Mouse (Mus musculus): ENCODE measurements at regions not wholly inside any gene's neighbourhood (a gene's known extent, or its start where the extent isn't known, plus 50 kb on each side); places are given as distances from the start of the nearest gene placed in this dataset.

DNA sequence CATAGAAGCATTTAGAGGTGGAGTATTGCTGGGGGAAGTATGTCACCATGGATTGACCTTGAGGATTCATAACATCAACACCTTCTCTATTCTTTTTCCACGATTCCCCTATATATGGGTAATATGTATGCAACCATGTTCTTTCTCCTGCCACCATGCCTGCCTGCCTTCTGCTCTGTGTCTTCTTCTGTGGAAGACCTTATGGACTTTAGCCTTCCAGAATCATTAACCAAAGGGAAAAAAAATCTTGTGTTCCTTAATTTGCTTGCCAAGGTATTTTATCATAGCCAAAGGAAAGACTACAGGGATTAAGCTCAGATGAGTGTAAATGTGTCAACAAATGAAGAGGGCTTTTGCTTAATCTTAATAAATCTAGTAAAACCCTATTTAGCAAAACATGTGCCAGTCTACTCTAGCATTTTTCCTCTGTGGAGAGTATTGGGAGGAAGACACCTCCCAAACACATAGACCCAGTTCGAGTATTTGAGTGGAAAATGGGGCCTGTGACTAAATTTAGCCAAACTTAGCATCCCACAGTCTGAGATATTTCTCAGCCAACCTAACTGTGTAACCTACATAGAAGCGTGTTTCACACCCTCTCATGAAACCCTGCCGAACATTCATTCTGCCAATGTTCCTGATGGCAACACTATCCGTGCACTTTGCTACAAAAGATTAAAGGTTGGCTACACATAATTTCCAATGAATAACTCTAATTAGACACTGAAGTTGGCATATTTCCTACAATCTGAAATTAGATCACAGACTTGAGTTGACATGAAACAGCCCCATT is 468.0 kb upstream of the Cblb start:
- Histone ChIP-seq H3K27ac (ENCODE audit: low read depth) (no peak overlapping the region), H3K36me3 (replicated peaks; ENCODE audit: control insufficient read depth, insufficient read depth, low read length) (no peaks in the 10 kb centered on the region), H3K4me2 (ENCODE audit: low read depth, low read length) (no peak overlapping the region), H3K4me3 (ENCODE audit: low read depth, low read length) (no peak overlapping the region), H3K27me3 (ENCODE audit: control insufficient read depth, insufficient read depth, low read length) (no peaks in the 10 kb centered on the region), H3K9ac (replicated peaks; ENCODE audit: low read depth, low read length) (no peak overlapping the region), H3K4me1 (ENCODE audit: control insufficient read depth, insufficient read depth) (no peaks in the 10 kb centered on the region), H3K9me3 (replicated peaks; ENCODE audit: control insufficient read depth, low read length) (no peaks in the 10 kb centered on the region)
- ATAC-seq (ENCODE audit: insufficient read depth, low read depth) = no peak
- DNase-seq (ENCODE audit: low spot score) = no peak
- 79% methylated on average over 5 of the region's 5 CpGs for WGBS
- TF ChIP-seq CTCF (IDR thresholded peaks at IDR 0.05; ENCODE audit: low read depth) (no peak), EP300 (IDR thresholded peaks at IDR 0.05; ENCODE audit: low read depth) (no peak)

- ATAC-seq (ENCODE audit: insufficient read depth, low read depth) (no peak), DNase-seq (ENCODE audit: low spot score) (no peak)
- Histone ChIP-seq H3K4me3 (ENCODE audit: low read depth, low read length) (no peak overlapping the region), H3K27me3 (ENCODE audit: control insufficient read depth, insufficient read depth, low read length) (no peaks in the 10 kb centered on the region), H3K4me2 (ENCODE audit: low read depth, low read length) (no peak overlapping the region), H3K4me1 (ENCODE audit: control insufficient read depth, insufficient read depth) (no peaks in the 10 kb centered on the region), H3K9me3 (replicated peaks; ENCODE audit: control insufficient read depth, low read length) (no peaks in the 10 kb centered on the region), H3K27ac (ENCODE audit: low read depth) (no peak overlapping the region), H3K36me3 (replicated peaks; ENCODE audit: control insufficient read depth, insufficient read depth, low read length) (no peaks in the 10 kb centered on the region), H3K9ac (replicated peaks; ENCODE audit: low read depth, low read length) (no peak overlapping the region)
- TF ChIP-seq EP300 (IDR thresholded peaks at IDR 0.05; ENCODE audit: low read depth) (no peak), CTCF (IDR thresholded peaks at IDR 0.05; ENCODE audit: low read depth) (no peak)
These were observed 467.0 kb upstream of the Cblb start for GRCm38 (mm10) chr16:51564064-51564463.

GRCm38 (mm10) chr16:51577915-51578593 is 453.0 kb upstream of the Cblb start:
- ATAC-seq (ENCODE audit: insufficient read depth, low read depth) = no peak
- H3K9me3 ChIP-seq (replicated peaks; ENCODE audit: control insufficient read depth, low read length) = no peaks in the 10 kb centered on the region
- WGBS = 68% methylated on average over 2 of the region's 2 CpGs
- TF ChIP-seq EP300 (IDR thresholded peaks at IDR 0.05; ENCODE audit: low read depth) = no peak
- no peak for TF ChIP-seq CTCF (IDR thresholded peaks at IDR 0.05; ENCODE audit: low read depth)
- DNase-seq (ENCODE audit: low spot score) = no peak
- H3K4me2 ChIP-seq (ENCODE audit: low read depth, low read length) = no peak overlapping the region
- no peak overlapping the region for H3K9ac ChIP-seq (replicated peaks; ENCODE audit: low read depth, low read length)
- no peaks in the 10 kb centered on the region for H3K27me3 ChIP-seq (ENCODE audit: control insufficient read depth, insufficient read depth, low read length)
- H3K27ac ChIP-seq (ENCODE audit: low read depth) = no peak overlapping the region
- H3K36me3 ChIP-seq (replicated peaks; ENCODE audit: control insufficient read depth, insufficient read depth, low read length) = no peaks in the 10 kb centered on the region
- no peak overlapping the region for H3K4me3 ChIP-seq (ENCODE audit: low read depth, low read length)
- H3K4me1 ChIP-seq (ENCODE audit: control insufficient read depth, insufficient read depth) = no peaks in the 10 kb centered on the region

GRCm38 (mm10) chr16:51580525-51580924 is 450.5 kb upstream of the Cblb start:
- Histone ChIP-seq H3K27ac (ENCODE audit: low read depth) (no peak overlapping the region), H3K4me3 (ENCODE audit: low read depth, low read length) (no peak overlapping the region), H3K36me3 (replicated peaks; ENCODE audit: control insufficient read depth, insufficient read depth, low read length) (no peaks in the 10 kb centered on the region), H3K4me1 (ENCODE audit: control insufficient read depth, insufficient read depth) (no peaks in the 10 kb centered on the region), H3K9me3 (replicated peaks; ENCODE audit: control insufficient read depth, low read length) (no peaks in the 10 kb centered on the region), H3K4me2 (ENCODE audit: low read depth, low read length) (no peak overlapping the region), H3K9ac (replicated peaks; ENCODE audit: low read depth, low read length) (no peak overlapping the region), H3K27me3 (ENCODE audit: control insufficient read depth, insufficient read depth, low read length) (no peaks in the 10 kb centered on the region)
- no peak for DNase-seq (ENCODE audit: low spot score)
- 56% methylated on average over 1 of the region's 1 CpGs for WGBS
- TF ChIP-seq CTCF (IDR thresholded peaks at IDR 0.05; ENCODE audit: low read depth) = no peak
- no peak for TF ChIP-seq EP300 (IDR thresholded peaks at IDR 0.05; ENCODE audit: low read depth)
- no peak for ATAC-seq (ENCODE audit: insufficient read depth, low read depth)

GRCm38 (mm10) chr16:51589924-51590397 is 441.1 kb upstream of the Cblb start:
- ATAC-seq (ENCODE audit: insufficient read depth, low read depth) = no peak
- no peak for TF ChIP-seq CTCF (IDR thresholded peaks at IDR 0.05; ENCODE audit: low read depth)
- no peak for TF ChIP-seq EP300 (IDR thresholded peaks at IDR 0.05; ENCODE audit: low read depth)
- Histone ChIP-seq H3K27ac (ENCODE audit: low read depth) (no peak overlapping the region), H3K9ac (replicated peaks; ENCODE audit: low read depth, low read length) (no peak overlapping the region), H3K36me3 (replicated peaks; ENCODE audit: control insufficient read depth, insufficient read depth, low read length) (no peaks in the 10 kb centered on the region), H3K9me3 (replicated peaks; ENCODE audit: control insufficient read depth, low read length) (no peaks in the 10 kb centered on the region), H3K27me3 (ENCODE audit: control insufficient read depth, insufficient read depth, low read length) (no peaks in the 10 kb centered on the region), H3K4me3 (ENCODE audit: low read depth, low read length) (no peak overlapping the region), H3K4me2 (ENCODE audit: low read depth, low read length) (no peak overlapping the region), H3K4me1 (ENCODE audit: control insufficient read depth, insufficient read depth) (no peaks in the 10 kb centered on the region)
- no peak for DNase-seq (ENCODE audit: low spot score)
- WGBS = 37% methylated on average over 2 of the region's 2 CpGs
